ENCODE assay signal across 23 mouse cellular contexts in genomic region chr3:68270246-68270645, GRCm38 (mm10).
DNase-seq lines count a peak whose midpoint lies in the region; ATAC-seq lines count a peak whose summit lies in the region.
"Had no signal": no experiment of that assay in that cellular context is flagged by ENCODE, and none has a peak within 500 bp of the region (broad histone marks: within the 10 kb centered on the region; RNA-seq: fewer than 3 reads in every experiment).

No protein-coding gene starts in this region.

- WGBS in forebrain, embryonic 14.5 days: 81% methylated on average over 6 of the region's 6 CpGs
- WGBS in forebrain, embryonic 16.5 days: 76% methylated on average over 6 of the region's 6 CpGs
- WGBS in hindbrain, embryonic 11.5 days: 61% methylated on average over 6 of the region's 6 CpGs
- WGBS in hindbrain, embryonic 13.5 days: 56% methylated on average over 6 of the region's 6 CpGs
- 50% methylated on average over 6 of the region's 6 CpGs for WGBS in neural tube, embryonic 14.5 days

- no peaks in the 10 kb centered on the region for H3K4me1 ChIP-seq in forebrain, embryonic 14.5 days (ENCODE audit: control insufficient read depth, insufficient read depth, low read length)
- peaks cover 4% of the 10 kb centered on the region; the same call in 1 of the 2 replicates for H3K4me1 ChIP-seq in forebrain, embryonic 16.5 days (replicated peaks; ENCODE audit: control insufficient read depth, insufficient read depth, low read length)
- H3K4me1 ChIP-seq in hindbrain, embryonic 11.5 days (replicated peaks; ENCODE audit: control insufficient read depth, insufficient read depth, low read length): no peaks in the 10 kb centered on the region; the same call in 1 of the 2 replicates
- peaks cover 17% of the 10 kb centered on the region for H3K4me1 ChIP-seq in hindbrain, embryonic 13.5 days (replicated peaks)
- H3K4me1 ChIP-seq in neural tube, embryonic 14.5 days (ENCODE audit: control insufficient read depth, insufficient read depth, low read length): peaks cover 3% of the 10 kb centered on the region; the same call in 1 of the 2 replicates
- H3K4me1 ChIP-seq: limb, embryonic 10.5 days; liver, embryonic 15.5 days; lung, embryonic 15.5 days; stomach, embryonic 15.5 days had no signal

- no peaks in the 10 kb centered on the region for H3K36me3 ChIP-seq in forebrain, embryonic 14.5 days (ENCODE audit: control insufficient read depth, insufficient read depth, low read length)
- no peaks in the 10 kb centered on the region for H3K36me3 ChIP-seq in forebrain, embryonic 16.5 days (ENCODE audit: control insufficient read depth, insufficient read depth)
- no peaks in the 10 kb centered on the region for H3K36me3 ChIP-seq in hindbrain, embryonic 11.5 days (ENCODE audit: control insufficient read depth, insufficient read depth, low read length)
- H3K36me3 ChIP-seq in hindbrain, embryonic 13.5 days: no peaks in the 10 kb centered on the region
- no peaks in the 10 kb centered on the region for H3K36me3 ChIP-seq in neural tube, embryonic 14.5 days (ENCODE audit: control insufficient read depth, insufficient read depth, low read length)
- H3K36me3 ChIP-seq: limb, embryonic 10.5 days; liver, embryonic 15.5 days; lung, embryonic 15.5 days; stomach, embryonic 15.5 days had no signal

- intact Hi-C loops in heart, postnatal 36 days (cut with DNase I): no loop called here

- DNase-seq in forebrain, embryonic 14.5 days (ENCODE audit: low spot score): no peak
- peak; percentile 29 for DNase-seq in hindbrain, embryonic 11.5 days (ENCODE audit: low spot score)
- no peak for DNase-seq in cerebellum, adult 11 months
- DNase-seq in heart, postnatal 36 days: no peak
- DNase-seq: adrenal gland, adult 8-10 months; cerebellum, adult 8-10 months; cerebellum, postnatal 36 days; gastrocnemius, postnatal 25 days; heart, adult 2 months; kidney, adult 2 months; liver; lung, postnatal 36 days; thymus, postnatal 25 days had no signal

- no peaks in the 10 kb centered on the region for H3K9me3 ChIP-seq in forebrain, embryonic 14.5 days (replicated peaks; ENCODE audit: control insufficient read depth, low read length)
- H3K9me3 ChIP-seq in forebrain, embryonic 16.5 days (ENCODE audit: control insufficient read depth, low read length): no peaks in the 10 kb centered on the region
- no peaks in the 10 kb centered on the region for H3K9me3 ChIP-seq in hindbrain, embryonic 11.5 days (ENCODE audit: control insufficient read depth, low read length)
- no peaks in the 10 kb centered on the region for H3K9me3 ChIP-seq in hindbrain, embryonic 13.5 days
- H3K9me3 ChIP-seq in neural tube, embryonic 14.5 days (ENCODE audit: control insufficient read depth, low read length): no peaks in the 10 kb centered on the region
- H3K9me3 ChIP-seq: limb, embryonic 10.5 days; liver, embryonic 15.5 days; lung, embryonic 15.5 days; stomach, embryonic 15.5 days had no signal

- ATAC-seq in forebrain, embryonic 14.5 days: 0 out of 2 replicates have a peak, but pooled peaks have one; percentile 37
- ATAC-seq in forebrain, embryonic 16.5 days: no peak
- ATAC-seq in hindbrain, embryonic 11.5 days (ENCODE audit: low FRiP score): peak; percentile 75
- peak; percentile 53; the same call in 1 of the 2 replicates for ATAC-seq in hindbrain, embryonic 13.5 days (ENCODE audit: low FRiP score)
- ATAC-seq in neural tube, embryonic 14.5 days (ENCODE audit: low read depth): peak; percentile 77; the same call in 1 of the 2 replicates
- ATAC-seq: midbrain, embryonic 16.5 days had no signal

- H3K4me3 ChIP-seq in forebrain, embryonic 14.5 days (ENCODE audit: low read depth, low read length): no peak overlapping the region
- no peak overlapping the region for H3K4me3 ChIP-seq in forebrain, embryonic 16.5 days (replicated peaks; ENCODE audit: low read length)
- no peak overlapping the region for H3K4me3 ChIP-seq in hindbrain, embryonic 11.5 days (ENCODE audit: low read depth, low read length)
- H3K4me3 ChIP-seq in hindbrain, embryonic 13.5 days: no peak overlapping the region
- no peak overlapping the region for H3K4me3 ChIP-seq in neural tube, embryonic 14.5 days (ENCODE audit: low read depth, low read length)
- H3K4me3 ChIP-seq: heart, adult 2 months; limb, embryonic 10.5 days; liver, embryonic 15.5 days; lung, embryonic 15.5 days; myocyte; stomach, embryonic 15.5 days had no signal

- H3K27me3 ChIP-seq in forebrain, embryonic 14.5 days (replicated peaks; ENCODE audit: control insufficient read depth, insufficient read depth, low read length): no peaks in the 10 kb centered on the region
- H3K27me3 ChIP-seq in forebrain, embryonic 16.5 days (replicated peaks; ENCODE audit: control insufficient read depth, insufficient read depth, low read length): no peaks in the 10 kb centered on the region
- H3K27me3 ChIP-seq in hindbrain, embryonic 11.5 days (ENCODE audit: control insufficient read depth, insufficient read depth, low read length): no peaks in the 10 kb centered on the region
- no peaks in the 10 kb centered on the region for H3K27me3 ChIP-seq in hindbrain, embryonic 13.5 days
- no peaks in the 10 kb centered on the region for H3K27me3 ChIP-seq in neural tube, embryonic 14.5 days (ENCODE audit: control insufficient read depth, insufficient read depth, low read length)
- H3K27me3 ChIP-seq: liver, embryonic 15.5 days; lung, embryonic 15.5 days; stomach, embryonic 15.5 days had no signal

- no peak overlapping the region for H3K9ac ChIP-seq in forebrain, embryonic 14.5 days (ENCODE audit: low read length)
- no peak overlapping the region for H3K9ac ChIP-seq in forebrain, embryonic 16.5 days (replicated peaks; ENCODE audit: low read depth, low read length)
- H3K9ac ChIP-seq in hindbrain, embryonic 11.5 days (ENCODE audit: low read depth, low read length): no peak overlapping the region
- H3K9ac ChIP-seq in hindbrain, embryonic 13.5 days: no peak overlapping the region
- no peak overlapping the region for H3K9ac ChIP-seq in neural tube, embryonic 14.5 days (replicated peaks; ENCODE audit: low read depth, low read length)
- H3K9ac ChIP-seq: liver, embryonic 15.5 days; lung, embryonic 15.5 days; stomach, embryonic 15.5 days had no signal

- H3K4me2 ChIP-seq in forebrain, embryonic 14.5 days (ENCODE audit: low read length): no peak overlapping the region
- no peak overlapping the region for H3K4me2 ChIP-seq in forebrain, embryonic 16.5 days (ENCODE audit: low read length)
- H3K4me2 ChIP-seq in hindbrain, embryonic 11.5 days (replicated peaks; ENCODE audit: low read depth, low read length): no peak overlapping the region
- no peak overlapping the region for H3K4me2 ChIP-seq in hindbrain, embryonic 13.5 days
- H3K4me2 ChIP-seq in neural tube, embryonic 14.5 days (ENCODE audit: low read depth, low read length): no peak overlapping the region
- H3K4me2 ChIP-seq: liver, embryonic 15.5 days; lung, embryonic 15.5 days; stomach, embryonic 15.5 days had no signal

- H3K27ac ChIP-seq in forebrain, embryonic 14.5 days (ENCODE audit: low read depth, low read length): no peak overlapping the region
- H3K27ac ChIP-seq in forebrain, embryonic 16.5 days (ENCODE audit: low read length): no peak overlapping the region
- H3K27ac ChIP-seq in hindbrain, embryonic 11.5 days (ENCODE audit: low read depth, low read length): peak overlapping the region; percentile 65
- H3K27ac ChIP-seq in hindbrain, embryonic 13.5 days: peak overlapping the region; percentile 69
- H3K27ac ChIP-seq in neural tube, embryonic 14.5 days (ENCODE audit: low read depth, low read length): no peak overlapping the region
- H3K27ac ChIP-seq: heart, adult 2 months; kidney, postnatal 0 days; limb, embryonic 10.5 days; liver, embryonic 15.5 days; lung, embryonic 15.5 days; stomach, embryonic 15.5 days had no signal

Comparison
In these comparisons a context has a peak if more than half of its experiments do, and no peak if none do; other contexts are left out.
1. H3K27ac ChIP-seq: peak in hindbrain, embryonic 11.5 days (single experiment) and hindbrain, embryonic 13.5 days (single experiment); none in forebrain, embryonic 14.5 days (single experiment), forebrain, embryonic 16.5 days (single experiment) and neural tube, embryonic 14.5 days (single experiment).